Mouse (Mus musculus) limb, embryonic 15.5 days (tissue): ENCODE results near the gene Hmcn2. TPM values are rescaled to one million over a fixed set of nuclear protein-coding genes. Genes with fewer than 3 reads are reported as not detected.

Source experiments
- polyA plus RNA-seq: library from polyadenylated mRNA; unstranded; fragments of >200 nt; fragmentation: Nextera tagmentation; extraction: Ambion mirVana; gene quantifications from 2 replicates; pipeline ENCODE4 v1.2.1, GENCODE M21; 2015

The Hmcn2 gene
- polyA plus RNA-seq, 1 experiment from 2014 or later, result 0.32 TPM

Other genes with a start within 250 kb of the Hmcn2 start
- 27.1 and 27.5 TPM in 2 replicates for gene Fnbp1, start 172.4 kb upstream of the Hmcn2 start, polyA plus RNA-seq
- 41.9 and 42.3 TPM in 2 replicates for gene Gpr107, start 162.1 kb upstream of the Hmcn2 start, polyA plus RNA-seq
- 32.3 and 33.9 TPM in 2 replicates for gene Ncs1, start 68.6 kb upstream of the Hmcn2 start, polyA plus RNA-seq
- 44.1 and 45.8 TPM in 2 replicates for gene Ass1, start 155.8 kb downstream of the Hmcn2 start, polyA plus RNA-seq